In genomic region chr4:86717176-86717575, GRCm38 (mm10) we compare ENCODE assay signal across 14 mouse cellular contexts. TPM values are rescaled to one million over a fixed set of nuclear protein-coding genes. Genes with fewer than 3 reads are reported as not detected.
DNase-seq lines count a peak whose midpoint lies in the region; ATAC-seq and TF ChIP-seq lines count a peak whose summit lies in the region.
"Had no signal": no experiment of that assay in that cellular context is flagged by ENCODE, and none has a peak within 500 bp of the region (broad histone marks: within the 10 kb centered on the region; RNA-seq: fewer than 3 reads in every experiment).

No protein-coding gene starts in this region.

- H3K27me3 ChIP-seq in liver, postnatal 0 days (ENCODE audit: insufficient read depth, low read length) = no peaks in the 10 kb centered on the region
- H3K27me3 ChIP-seq: liver, embryonic 15.5 days had no signal

- H3K27ac ChIP-seq in liver, postnatal 0 days (ENCODE audit: low read depth) = no peak overlapping the region
- H3K27ac ChIP-seq: liver, embryonic 15.5 days had no signal

- DNase-seq in heart, adult 8-10 months (ENCODE audit: low spot score) = peak; percentile 45
- no peak for DNase-seq in heart, postnatal 4 days
- DNase-seq in liver, postnatal 0 days = no peak
- no peak for DNase-seq in liver
- DNase-seq in CD4-positive helper T cell, adult 2 months (ENCODE audit: low read depth, low spot score) = peak; percentile 40
- DNase-seq in brain, adult 2 months (ENCODE audit: low read depth, low spot score) = peak; percentile 46
- no peak for DNase-seq in right cerebral cortex, postnatal 4 days
- no peak for DNase-seq in gastrocnemius, postnatal 36 days
- DNase-seq: cerebellum, adult 2 months; kidney, adult 8-10 months; right cerebral cortex, adult 18-20 months had no signal

- no peak for TF ChIP-seq CTCF in liver, postnatal 0 days (IDR thresholded peaks at IDR 0.05; ENCODE audit: low read depth)

- TF ChIP-seq EP300 in liver, postnatal 0 days (IDR thresholded peaks at IDR 0.05; ENCODE audit: low read depth) = 0 out of 2 replicates have a peak, but pooled peaks have one; percentile 12

- H3K9me3 ChIP-seq in liver, postnatal 0 days (ENCODE audit: low read length) = no peaks in the 10 kb centered on the region
- H3K9me3 ChIP-seq: liver, embryonic 15.5 days had no signal

- ATAC-seq in liver, postnatal 0 days = no peak
- ATAC-seq: activated CD4-positive, CD25-positive, alpha-beta regulatory T cell, adult 4 months; forebrain, embryonic 16.5 days had no signal

- intact Hi-C loops in gastrocnemius, postnatal 36 days (cut with DNase I) = no loop called here

- no peaks in the 10 kb centered on the region for H3K36me3 ChIP-seq in liver, postnatal 0 days (replicated peaks; ENCODE audit: insufficient read depth, low read length)
- H3K36me3 ChIP-seq: liver, embryonic 15.5 days had no signal

- H3K4me1 ChIP-seq in liver, postnatal 0 days (ENCODE audit: insufficient read depth) = no peaks in the 10 kb centered on the region
- H3K4me1 ChIP-seq: liver, embryonic 15.5 days had no signal

- H3K4me2 ChIP-seq in liver, postnatal 0 days (ENCODE audit: low read depth, low read length) = no peak overlapping the region
- H3K4me2 ChIP-seq: liver, embryonic 15.5 days had no signal

- no peak overlapping the region for H3K4me3 ChIP-seq in liver, postnatal 0 days (ENCODE audit: low read depth, low read length)
- H3K4me3 ChIP-seq: liver, embryonic 15.5 days had no signal

- H3K9ac ChIP-seq in liver, postnatal 0 days (replicated peaks) = no peak overlapping the region
- H3K9ac ChIP-seq: liver, embryonic 15.5 days had no signal

- 57% methylated on average over 1 of the region's 1 CpGs for WGBS in liver, postnatal 0 days (ENCODE audit: insufficient replicate concordance)

RNA-seq across cellular contexts. Expression of gene Dennd4c, which starts 31.2 kb away (rescaled TPM):
- total RNA-seq in heart, adult 8-10 months (2022) = 10 to 100 TPM; 31.8 to 40.0 (median 36.5) TPM
- total RNA-seq in heart, postnatal 4 days (2021) = 10 to 100 TPM; 26.2 to 33.0 TPM
- polyA plus RNA-seq in liver, postnatal 0 days (2015; fragmentation: Nextera tagmentation; extraction: Ambion mirVana) = 1.4 and 1.8 TPM in 2 replicates
- total RNA-seq in gastrocnemius, postnatal 36 days (2021) = 10 to 100 TPM; 22.3 to 27.1 TPM

RNA-seq across cellular contexts. Expression of gene Plin2, which starts 47.3 kb away (rescaled TPM):
- total RNA-seq in heart, adult 8-10 months (2022) = 100 to 1,000 TPM; 111 to 155 (median 132) TPM
- total RNA-seq in heart, postnatal 4 days (2021) = 100 to 1,000 TPM in 1 of 2 experiments, 10 to 100 TPM in 1; 99.8 to 104 TPM
- 451 and 487 TPM in 2 replicates for polyA plus RNA-seq in liver, postnatal 0 days (2015; fragmentation: Nextera tagmentation; extraction: Ambion mirVana)
- 10 to 100 TPM; 51.7 to 54.1 TPM for total RNA-seq in gastrocnemius, postnatal 36 days (2021)

Comparison
In these comparisons a context has a peak if more than half of its experiments do, and no peak if none do; other contexts are left out.
1. DNase-seq: peak in heart, adult 8-10 months (single experiment), CD4-positive helper T cell, adult 2 months (single experiment) and brain, adult 2 months (single experiment); none in heart, postnatal 4 days (single experiment), liver, postnatal 0 days (single experiment), liver (single experiment), right cerebral cortex, postnatal 4 days (single experiment) and gastrocnemius, postnatal 36 days (0 of 2).